Mouse (Mus musculus) embryonic fibroblast, embryonic 13.5 days (primary cell): ENCODE measurements at regions not wholly inside any gene's neighbourhood (a gene's known extent, or its start where the extent isn't known, plus 50 kb on each side); places are given as distances from the start of the nearest gene placed in this dataset.

Experiments
- CTCF ChIP-seq: IDR thresholded peaks from 2 replicates; pipeline ENCODE4 v1.5.1; 2011; ENCODE audit warnings: mild to moderate bottlenecking, control low read depth, low read length, moderate library complexity, borderline replicate concordance; ENCODE audit not compliant: insufficient read depth
- POLR2A ChIP-seq: IDR thresholded peaks from 2 replicates; pipeline ENCODE4 v1.6.1; 2011; ENCODE audit warnings: low read depth, mild to moderate bottlenecking, control low read depth, low read length, moderate library complexity

- no peak for TF ChIP-seq CTCF
- no peak for TF ChIP-seq POLR2A
Measured at GRCm38 (mm10) chrX:11926868-11927535, 233.2 kb downstream of the Bcor start.
